Mouse (Mus musculus) erythroblast, embryonic 14.5 days (primary cell): Measurements from ENCODE around the gene Rbfox3.

Experiments used
- GATA1 ChIP-seq: IDR thresholded peaks from 2 replicates; pipeline ENCODE4 v1.6.1; 2012; ENCODE audit warnings: low read length, inconsistent platforms, mixed read lengths
- TAL1 ChIP-seq: IDR thresholded peaks from 3 replicates; pipeline ENCODE4 v1.6.1; 2012; ENCODE audit warnings: low read length, inconsistent platforms, mixed read lengths

- TF ChIP-seq GATA1 (no peak), TAL1 (no peak)
Observed at GRCm38 (mm10) chr11:118910756-118911155, 641 bp downstream of the Rbfox3 start.
